Mouse (Mus musculus) small intestine, adult 2 months (tissue): Measurements from ENCODE around the gene Gon4l.

Experiments used
- CTCF ChIP-seq: fragments of 200-500 bp; IDR thresholded peaks from 2 replicates; pipeline ENCODE4 v1.5.1; 2012; ENCODE audit warnings: low read depth, mild to moderate bottlenecking, control low read depth, inconsistent platforms, low read length, moderate library complexity, mixed read lengths; ENCODE audit not compliant: insufficient replicate concordance, insufficient read length; ENCODE audit errors: extremely low read depth
- POLR2A ChIP-seq: fragments of 200-500 bp; IDR thresholded peaks from 2 replicates; pipeline ENCODE4 v1.6.1; 2012; ENCODE audit warnings: low read depth, mild to moderate bottlenecking, control low read depth, inconsistent platforms, low read length, moderate library complexity

DNA sequence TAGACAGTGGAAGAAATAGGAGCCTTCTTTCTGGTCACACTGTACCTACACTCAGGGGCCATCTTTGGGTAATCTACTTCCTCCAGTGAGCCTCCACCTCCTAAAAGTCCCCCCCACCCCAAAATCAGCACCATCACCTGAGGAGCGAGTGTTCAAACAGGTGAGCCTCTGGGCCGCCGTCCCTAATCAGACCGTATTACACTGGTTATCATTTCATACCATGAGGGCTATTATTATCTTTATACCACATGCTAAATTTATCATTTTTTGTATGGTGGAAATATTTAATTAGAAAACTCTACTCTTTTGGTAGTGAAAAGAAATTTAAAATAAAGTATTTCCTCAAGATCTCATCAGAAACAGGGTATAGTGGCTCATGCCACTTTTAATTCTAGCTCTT lies 109.1 kb downstream of the Gon4l start:
- TF ChIP-seq CTCF (no peak), POLR2A (no peak)
